Mouse (Mus musculus) stomach, embryonic 16.5 days (tissue): ENCODE results near the gene Lamb2. TPM values are rescaled to one million over a fixed set of nuclear protein-coding genes. Genes with fewer than 3 reads are reported as not detected.
A peak's percentile ranks its signal among the peaks of the same experiment; 100 is the strongest.

Experiments used
- ATAC-seq: fragments of 200-750 bp; cut with Nextera tagmentation; 2 replicates; pipeline ENCODE4 v1.8.0; 2017; ENCODE audit warnings: moderate number of reproducible peaks, moderate TSS enrichment; ENCODE audit not compliant: insufficient read depth, low FRiP score
- H3K27ac ChIP-seq: fragments of 300-500 bp; sonication (generic); 2 replicates; pipeline ENCODE4 v1.5.1; 2014; ENCODE audit warnings: low read length
- H3K27me3 ChIP-seq: fragments of 300-500 bp; sonication (generic); 2 replicates; pipeline ENCODE4 v1.6.1; 2014; ENCODE audit warnings: low read length, control low read depth, mixed read lengths; ENCODE audit not compliant: control insufficient read depth, insufficient read depth
- H3K36me3 ChIP-seq: fragments of 300-500 bp; sonication (generic); 2 replicates; pipeline ENCODE4 v1.6.1; 2014; ENCODE audit warnings: low read length; ENCODE audit not compliant: control insufficient read depth, insufficient read depth
- H3K4me1 ChIP-seq: fragments of 300-500 bp; sonication (generic); 2 replicates; pipeline ENCODE4 v1.6.1; 2014; ENCODE audit warnings: low read length, control low read depth, mixed read lengths; ENCODE audit not compliant: control insufficient read depth, insufficient read depth
- H3K4me2 ChIP-seq: fragments of 300-500 bp; sonication (generic); 2 replicates; pipeline ENCODE4 v1.6.1; 2014; ENCODE audit warnings: low read depth, low read length, mixed read lengths
- H3K4me3 ChIP-seq: fragments of 300-500 bp; sonication (generic); replicated peaks from 2 replicates; pipeline ENCODE4 v1.5.1; 2014; ENCODE audit warnings: mild to moderate bottlenecking, low read length
- H3K9ac ChIP-seq: fragments of 300-500 bp; sonication (generic); 2 replicates; pipeline ENCODE4 v1.6.1; 2014; ENCODE audit warnings: low read length
- H3K9me3 ChIP-seq: fragments of 300-500 bp; sonication (generic); replicated peaks from 2 replicates; pipeline ENCODE4 v1.6.1; 2016; ENCODE audit warnings: low read length, control low read depth; ENCODE audit not compliant: control insufficient read depth
- WGBS: fragments of 180-500 bp; shearing (Covaris S2); extraction: QIAGEN DNeasy Blood & Tissue Kit; methylation state at CpG from one replicate; pipeline ENCODE4 v1.1.7; 2014; 5-methylcytosine and 5-hydroxymethylcytosine counted together
- polyA plus RNA-seq: library from polyadenylated mRNA; unstranded; fragments of >200 nt; fragmentation: Nextera tagmentation; extraction: Ambion mirVana; gene quantifications from 2 replicates; pipeline ENCODE4 v1.2.1, GENCODE M21; 2015

The Lamb2 gene
- polyA plus RNA-seq = 61.4 and 68.7 TPM in 2 replicates

DNA sequence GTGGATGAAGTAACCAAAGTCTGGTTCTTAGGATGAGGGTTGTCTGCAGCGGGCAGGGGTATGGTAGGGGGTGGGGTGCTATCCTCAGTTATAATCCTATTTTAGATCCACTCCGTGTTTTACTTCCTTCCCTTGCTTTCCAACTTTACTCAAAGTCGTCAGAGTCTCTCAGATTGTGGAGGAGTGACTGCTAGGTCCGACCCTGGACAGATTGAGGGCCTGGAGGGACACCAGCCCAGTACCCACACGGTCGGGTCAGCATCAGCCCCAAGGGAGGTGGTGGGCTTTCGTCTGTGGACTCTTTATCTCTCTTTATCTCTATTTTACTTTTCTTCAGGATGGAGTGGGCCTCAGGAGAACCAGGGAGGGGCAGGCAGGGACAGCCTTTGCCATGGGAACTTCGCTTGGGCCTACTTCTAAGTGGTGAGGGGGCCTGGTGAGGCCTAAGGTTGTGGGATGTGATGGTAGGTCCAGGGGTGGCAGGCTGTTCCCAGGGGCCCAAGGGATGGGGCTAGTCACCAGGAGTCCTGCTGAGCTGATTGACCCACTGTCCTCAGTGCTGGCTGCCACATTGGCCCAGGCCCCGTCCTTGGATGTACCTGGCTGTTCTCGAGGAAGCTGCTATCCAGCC lies at the start of gene Lamb2:
TSS of gene Lamb2 (plus strand) at position 16 of the 631 bp plus-strand sequence.
- WGBS = 6% methylated on average over 10 of the region's 10 CpGs
- Histone ChIP-seq H3K27me3 (no peaks in the 10 kb centered on the region), H3K9me3 (no peaks in the 10 kb centered on the region), H3K4me1 (peaks cover 14% of the 10 kb centered on the region; the same call in 1 of the 2 replicates), H3K4me3 (peak within 1 kb of the TSS; percentile 68), H3K4me2 (peak within 1 kb of the TSS; percentile 68), H3K36me3 (peaks cover 12% of the 10 kb centered on the region; the same call in 1 of the 2 replicates), H3K27ac (peak within 1 kb of the TSS; percentile 79), H3K9ac (peak within 1 kb of the TSS; percentile 87)
- peak; percentile 63; the same call in 1 of the 2 replicates for ATAC-seq

DNA sequence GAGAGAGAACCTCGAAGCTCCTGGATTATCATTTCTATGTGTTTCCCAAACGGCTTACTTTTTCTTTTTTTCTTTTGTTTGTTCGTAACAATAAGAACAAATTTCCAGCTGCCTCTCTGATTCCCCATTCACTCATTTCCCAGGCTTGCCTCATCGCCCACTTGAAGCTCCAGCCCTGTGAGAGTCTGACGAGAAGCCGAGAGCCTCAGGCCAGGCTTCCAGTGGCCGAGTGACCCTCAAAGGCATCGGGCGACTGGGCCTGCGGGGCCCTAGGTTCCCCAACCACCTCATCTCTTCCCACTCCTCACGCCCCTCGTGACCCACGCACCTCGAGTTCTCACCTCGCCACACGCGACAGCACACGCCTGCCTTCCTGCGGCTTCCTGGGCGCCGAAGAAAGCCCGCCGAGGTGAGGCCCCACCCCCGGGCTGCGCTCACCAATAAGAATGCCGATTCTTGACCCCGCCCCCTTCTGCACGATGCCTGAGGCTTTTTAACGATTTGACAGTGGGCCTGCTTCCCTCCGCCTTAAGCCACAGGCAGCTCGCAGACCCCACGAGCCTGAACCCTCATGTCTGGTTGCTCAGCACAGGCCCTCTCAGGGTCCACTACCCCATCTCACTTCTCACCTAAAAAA lies 48.0 kb upstream of the Lamb2 start:
- no peaks in the 10 kb centered on the region for H3K36me3 ChIP-seq
- WGBS = 42% methylated on average over 32 of the region's 32 CpGs
- no peaks in the 10 kb centered on the region for H3K9me3 ChIP-seq
- ATAC-seq = peak; percentile 64; the same call in 1 of the 2 replicates
- H3K9ac ChIP-seq = peak overlapping the region; percentile 49; the same call in 1 of the 2 replicates
- H3K4me2 ChIP-seq = peak overlapping the region; percentile 52
- H3K4me1 ChIP-seq = no peaks in the 10 kb centered on the region
- peak overlapping the region; percentile 31 for H3K4me3 ChIP-seq
- no peaks in the 10 kb centered on the region for H3K27me3 ChIP-seq
- H3K27ac ChIP-seq = no peak overlapping the region

DNA sequence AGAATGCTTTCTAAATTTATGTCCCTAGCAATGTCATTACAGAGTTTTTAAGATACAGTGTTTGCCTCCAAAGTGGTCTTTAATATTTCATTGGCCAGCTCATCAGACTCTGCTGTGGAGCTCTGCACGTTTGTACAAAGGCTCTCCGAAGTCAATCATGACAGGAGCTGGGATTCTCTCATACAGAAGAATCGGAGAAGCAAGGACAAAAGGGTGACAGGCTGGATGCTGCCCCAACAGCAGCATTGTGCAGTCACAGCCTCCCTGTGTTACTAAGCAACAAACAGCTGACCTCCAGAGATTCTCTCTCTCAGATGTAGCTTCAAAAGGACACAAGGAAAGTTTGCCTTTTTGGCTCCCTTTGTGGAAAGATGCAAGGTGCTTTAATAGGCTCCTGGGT lies 43.4 kb upstream of the Lamb2 start, which contains the start of gene BC048562:
TSS of gene BC048562 (plus strand) at position 301 of the 400 bp plus-strand sequence.
- ATAC-seq = no peak
- WGBS = 70% methylated on average over 3 of the region's 3 CpGs
- H3K9me3 ChIP-seq = no peaks in the 10 kb centered on the region
- no peak within 1 kb of the TSS for H3K9ac ChIP-seq
- no peaks in the 10 kb centered on the region for H3K27me3 ChIP-seq
- H3K4me1 ChIP-seq = peaks cover 7% of the 10 kb centered on the region; the same call in 1 of the 2 replicates
- no peaks in the 10 kb centered on the region for H3K36me3 ChIP-seq
- H3K4me3 ChIP-seq = no peak within 1 kb of the TSS
- no peak within 1 kb of the TSS for H3K4me2 ChIP-seq
- no peak within 1 kb of the TSS for H3K27ac ChIP-seq

DNA sequence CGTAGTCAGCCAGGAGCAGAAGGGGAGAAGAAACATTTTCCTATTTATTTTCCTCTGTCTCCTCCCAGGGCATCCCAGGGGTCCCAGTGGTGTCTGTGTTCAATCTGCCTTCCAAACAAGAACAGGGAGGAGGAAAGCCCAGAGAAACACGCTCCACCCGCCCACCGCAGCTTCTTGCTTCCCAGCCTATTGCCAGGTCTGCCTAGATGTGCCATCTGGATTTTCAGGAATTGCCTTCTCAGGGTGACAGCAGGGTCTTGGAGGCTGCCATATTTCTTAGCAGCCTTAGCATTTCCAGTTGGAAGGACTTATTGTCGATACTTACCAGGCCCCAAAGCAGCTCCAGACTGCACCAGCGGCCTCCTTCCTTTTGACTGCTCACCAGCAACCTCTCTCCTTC lies 40.4 kb upstream of the Lamb2 start:
- Histone ChIP-seq H3K4me1 (peaks cover 7% of the 10 kb centered on the region; the same call in 1 of the 2 replicates), H3K9me3 (no peaks in the 10 kb centered on the region), H3K9ac (no peak overlapping the region), H3K4me2 (no peak overlapping the region), H3K27ac (no peak overlapping the region), H3K36me3 (no peaks in the 10 kb centered on the region), H3K4me3 (no peak overlapping the region), H3K27me3 (no peaks in the 10 kb centered on the region)
- ATAC-seq = no peak
- 74% methylated on average over 6 of the region's 6 CpGs for WGBS

DNA sequence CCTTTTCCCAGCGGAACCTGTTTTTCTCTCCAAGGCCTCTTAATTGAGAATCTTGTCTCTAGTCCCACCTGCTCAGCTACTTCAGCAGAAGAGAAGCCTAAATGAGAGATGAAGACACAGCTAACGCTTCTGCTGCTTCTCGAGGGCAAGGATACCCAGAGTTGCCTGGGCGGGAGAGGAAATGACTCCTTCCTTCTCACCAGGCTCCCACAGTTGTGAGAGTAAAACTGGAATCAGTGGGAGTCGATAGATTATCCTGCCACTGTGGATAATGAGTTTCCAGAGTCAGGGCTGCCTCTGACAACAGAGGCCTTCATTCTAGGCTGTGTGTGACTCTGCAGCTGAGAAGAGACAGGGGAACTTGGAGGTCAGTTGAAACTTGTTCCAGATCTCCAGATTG lies 39.1 kb upstream of the Lamb2 start:
- H3K27me3 ChIP-seq = no peaks in the 10 kb centered on the region
- H3K36me3 ChIP-seq = no peaks in the 10 kb centered on the region
- peaks cover 8% of the 10 kb centered on the region; the same call in 1 of the 2 replicates for H3K4me1 ChIP-seq
- H3K4me2 ChIP-seq = no peak overlapping the region
- 70% methylated on average over 5 of the region's 5 CpGs for WGBS
- no peak overlapping the region for H3K4me3 ChIP-seq
- ATAC-seq = no peak
- H3K27ac ChIP-seq = no peak overlapping the region
- no peaks in the 10 kb centered on the region for H3K9me3 ChIP-seq
- no peak overlapping the region for H3K9ac ChIP-seq

DNA sequence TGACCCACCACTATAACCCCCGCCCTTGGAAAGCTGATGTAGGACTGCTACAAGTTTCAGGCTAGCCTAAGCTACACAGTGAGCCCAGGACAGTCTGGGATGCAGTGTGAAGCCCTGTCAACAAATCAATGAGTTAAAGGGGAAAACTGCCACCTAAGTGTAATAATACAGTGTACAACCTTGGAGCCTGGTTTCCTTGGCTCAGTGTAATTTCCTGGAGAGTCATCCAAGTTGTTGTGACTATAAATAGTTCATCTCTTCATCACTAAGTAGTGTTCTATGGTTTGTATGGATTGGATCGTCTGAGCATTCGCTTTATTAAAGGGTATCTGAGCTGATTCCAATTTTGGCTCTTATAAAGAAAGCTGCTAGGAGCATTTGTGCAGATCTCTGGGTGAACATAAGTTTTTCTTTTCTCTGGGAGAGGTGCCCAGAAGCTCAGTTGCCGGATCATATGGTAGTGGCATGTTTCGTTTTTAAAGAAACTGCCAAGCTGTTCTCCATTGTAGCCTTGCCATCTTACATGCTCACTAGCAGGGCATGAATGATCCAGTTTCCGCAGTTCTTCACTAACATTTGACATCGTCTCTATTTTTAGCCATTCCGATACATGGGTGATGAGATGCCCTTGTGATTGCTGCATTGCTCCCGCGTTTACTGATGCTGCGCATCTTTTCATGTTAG lies 38.2 kb upstream of the Lamb2 start:
- no peak for ATAC-seq
- H3K4me2 ChIP-seq = no peak overlapping the region
- no peak overlapping the region for H3K4me3 ChIP-seq
- no peak overlapping the region for H3K27ac ChIP-seq
- H3K9me3 ChIP-seq = no peaks in the 10 kb centered on the region
- H3K9ac ChIP-seq = no peak overlapping the region
- no peaks in the 10 kb centered on the region for H3K27me3 ChIP-seq
- H3K4me1 ChIP-seq = peaks cover 9% of the 10 kb centered on the region; the same call in 1 of the 2 replicates
- H3K36me3 ChIP-seq = no peaks in the 10 kb centered on the region
- whole genome bisulfite sequencing = 76% methylated on average over 11 of the region's 11 CpGs

DNA sequence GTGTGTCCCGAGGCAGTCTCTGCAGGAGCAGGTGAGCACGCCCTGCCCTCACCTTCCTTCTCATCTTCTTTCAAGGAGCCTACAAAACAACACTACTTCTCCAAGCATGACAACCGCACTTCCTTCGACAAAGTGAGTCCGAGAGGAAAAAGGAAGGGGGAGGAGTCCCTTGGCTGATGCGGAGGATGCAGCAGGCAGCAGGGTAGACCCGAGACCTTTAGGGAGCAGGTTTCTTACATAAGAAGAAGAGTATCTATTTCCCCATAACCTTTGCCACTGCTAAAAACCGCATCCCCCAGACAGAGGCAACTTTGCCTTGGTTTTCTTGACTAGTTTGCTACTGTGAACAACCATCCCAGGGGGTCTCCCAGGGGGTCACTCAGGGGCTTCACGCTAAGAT lies 34.4 kb upstream of the Lamb2 start:
- Histone ChIP-seq H3K36me3 (no peaks in the 10 kb centered on the region), H3K9me3 (no peaks in the 10 kb centered on the region), H3K9ac (no peak overlapping the region), H3K4me3 (no peak overlapping the region), H3K4me2 (no peak overlapping the region), H3K27me3 (no peaks in the 10 kb centered on the region), H3K4me1 (peaks cover 12% of the 10 kb centered on the region), H3K27ac (no peak overlapping the region)
- no peak for ATAC-seq
- WGBS = 63% methylated on average over 9 of the region's 9 CpGs

DNA sequence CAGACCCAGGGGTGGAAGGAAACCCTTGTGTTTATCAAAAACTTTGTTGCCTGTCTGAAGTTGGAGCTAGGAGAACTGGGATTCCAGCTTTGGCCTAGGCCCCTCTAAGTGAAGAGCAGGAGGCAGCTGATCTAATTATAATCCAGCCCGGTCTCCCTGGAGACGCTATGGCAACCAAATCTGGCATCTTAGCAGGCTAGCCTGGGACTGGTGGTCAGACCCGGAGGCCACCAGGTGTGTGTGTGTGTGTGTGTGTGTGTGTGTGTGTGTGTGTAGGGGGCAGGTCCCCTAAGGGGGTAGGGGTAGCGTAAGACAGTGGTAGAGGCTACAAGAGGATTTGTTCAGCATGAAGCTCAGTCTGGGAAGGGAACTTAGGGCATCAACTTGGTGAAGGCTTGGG lies 29.7 kb upstream of the Lamb2 start:
- H3K9ac ChIP-seq = 0 out of 2 replicates have a peak overlapping the region, but pooled peaks have one; percentile 20
- ATAC-seq = no peak
- WGBS = 42% methylated on average over 4 of the region's 4 CpGs
- no peaks in the 10 kb centered on the region for H3K27me3 ChIP-seq
- H3K36me3 ChIP-seq = no peaks in the 10 kb centered on the region
- no peak overlapping the region; the same call in 1 of the 2 replicates for H3K27ac ChIP-seq
- H3K4me3 ChIP-seq = no peak overlapping the region
- H3K9me3 ChIP-seq = no peaks in the 10 kb centered on the region
- peaks cover 33% of the 10 kb centered on the region for H3K4me1 ChIP-seq
- H3K4me2 ChIP-seq = peak overlapping the region; percentile 91
